Mouse (Mus musculus): ENCODE measurements at regions not wholly inside any gene's neighbourhood (a gene's known extent, or its start where the extent isn't known, plus 50 kb on each side); places are given as distances from the start of the nearest gene placed in this dataset.

- no peak for TF ChIP-seq CTCF (IDR thresholded peaks at IDR 0.05; ENCODE audit: low read depth)
- TF ChIP-seq EP300 (IDR thresholded peaks at IDR 0.05; ENCODE audit: low read depth), result no peak
These were observed 285.5 kb downstream of the Gpd2 start for GRCm38 (mm10) chr2:57522983-57523382.
